Mouse (Mus musculus): ENCODE measurements around the gene Lsamp.

DNA sequence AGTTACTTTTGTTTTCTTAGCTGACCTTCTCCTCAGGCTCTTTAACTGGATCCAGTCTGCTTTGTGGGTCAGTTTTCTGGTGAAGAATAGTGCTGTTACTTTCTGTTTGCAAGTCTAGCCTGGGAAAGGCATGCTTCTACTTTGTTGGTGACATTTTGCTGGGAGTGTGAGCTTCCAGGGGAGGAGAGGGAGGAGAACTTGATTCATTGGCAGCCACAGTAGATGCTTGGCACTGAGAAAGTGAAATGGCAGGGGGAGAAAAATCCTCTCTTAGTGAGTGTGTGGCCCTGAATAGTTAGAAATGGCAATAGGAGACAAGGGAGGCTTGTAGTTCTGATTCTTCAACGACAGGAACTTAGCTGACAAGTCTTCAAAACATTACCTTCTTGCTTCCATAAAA, 1551.6 kb downstream of the Lsamp start:
- TF ChIP-seq GATA1 (IDR thresholded peaks at IDR 0.05; ENCODE audit: borderline replicate concordance, low read length) (no peak), FLI1 (IDR thresholded peaks at IDR 0.05; ENCODE audit: low read length) (no peak)
